Mouse (Mus musculus) hindbrain, embryonic 10.5 days (tissue): Measurements from ENCODE around the gene Plekhg5. TPM values are rescaled to one million over a fixed set of nuclear protein-coding genes. Genes with fewer than 3 reads are reported as not detected.

Experiments used
- DNase-seq: peaks from one replicate; pipeline ENCODE4 v3.0.0-alpha.2; 2017; ENCODE audit warnings: low spot score
- H3K27ac ChIP-seq: fragments of 300-500 bp; sonication (generic); 2 replicates; pipeline ENCODE4 v1.5.1; 2016; ENCODE audit warnings: mild to moderate bottlenecking, moderate library complexity
- H3K27me3 ChIP-seq: fragments of 300-500 bp; sonication (generic); 2 replicates; pipeline ENCODE4 v1.6.1; 2016; ENCODE audit warnings: mild to moderate bottlenecking; ENCODE audit not compliant: poor library complexity, insufficient read depth, severe bottlenecking
- H3K36me3 ChIP-seq: fragments of 300-500 bp; sonication (generic); 2 replicates; pipeline ENCODE4 v1.6.1; 2016; ENCODE audit warnings: mild to moderate bottlenecking, moderate library complexity
- H3K4me1 ChIP-seq: fragments of 300-500 bp; sonication (generic); replicated peaks from 2 replicates; pipeline ENCODE4 v1.6.1; 2016; ENCODE audit warnings: mild to moderate bottlenecking
- H3K4me3 ChIP-seq: fragments of 300-500 bp; sonication (generic); 2 replicates; pipeline ENCODE4 v1.5.1; 2016; ENCODE audit warnings: mild to moderate bottlenecking, moderate library complexity
- H3K9me3 ChIP-seq: fragments of 300-500 bp; sonication (generic); 2 replicates; pipeline ENCODE4 v1.6.1; 2016; ENCODE audit warnings: mild to moderate bottlenecking, moderate library complexity
- WGBS: fragments of 180-500 bp; shearing (Covaris S2); methylation state at CpG from one replicate; pipeline ENCODE4 v1.1.7; 2016; 5-methylcytosine and 5-hydroxymethylcytosine counted together
- polyA plus RNA-seq: library from polyadenylated mRNA; unstranded; fragments of >200 nt; fragmentation: Nextera tagmentation; extraction: Ambion mirVana; gene quantifications from 2 replicates; pipeline ENCODE4 v1.2.1, GENCODE M21; 2016

Plekhg5 gene
- polyA plus RNA-seq, 1 experiment from 2014 or later, result 12.4 TPM

- no peak for DNase-seq
- WGBS, result 85% methylated on average over 9 of the region's 9 CpGs
- Histone ChIP-seq H3K27ac (peak overlapping the region; percentile 43; the same call in 1 of the 2 replicates), H3K36me3 (no peaks in the 10 kb centered on the region), H3K9me3 (no peaks in the 10 kb centered on the region), H3K4me3 (no peak overlapping the region), H3K4me1 (peaks cover 46% of the 10 kb centered on the region), H3K27me3 (no peaks in the 10 kb centered on the region)
Measured at GRCm38 (mm10) chr4:152077191-152077590, 4.9 kb downstream of the Plekhg5 start.

DNA sequence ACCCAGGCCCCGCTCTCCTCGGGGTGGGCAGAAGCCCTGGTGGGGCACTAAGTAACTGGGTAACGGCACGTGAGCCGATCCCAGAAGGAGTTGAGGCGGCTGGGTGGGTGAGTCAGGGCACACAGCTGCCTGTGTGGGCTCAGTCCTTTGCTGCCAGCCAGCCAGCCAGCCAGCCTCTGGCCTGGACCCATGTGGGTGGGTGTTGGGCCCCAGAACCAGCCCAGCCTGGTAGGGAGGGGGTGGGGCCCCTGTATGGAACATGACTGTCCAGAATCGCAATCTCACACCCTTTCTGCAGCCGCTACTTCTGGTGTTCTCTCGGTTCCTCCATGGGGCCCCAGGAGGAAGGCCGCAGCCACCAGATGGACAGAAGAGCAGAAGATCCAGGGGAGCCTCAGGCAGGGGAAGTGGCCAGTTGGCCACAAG, 5.8 kb downstream of the Plekhg5 start:
- 95% methylated on average over 10 of the region's 10 CpGs for WGBS

GRCm38 (mm10) chr4:152079261-152079660, 7.0 kb downstream of the Plekhg5 start:
- Histone ChIP-seq H3K4me1 (peaks cover 35% of the 10 kb centered on the region), H3K36me3 (no peaks in the 10 kb centered on the region), H3K27ac (no peak overlapping the region), H3K4me3 (no peak overlapping the region), H3K9me3 (no peaks in the 10 kb centered on the region), H3K27me3 (peaks cover 5% of the 10 kb centered on the region; the same call in 1 of the 2 replicates)
- no peak for DNase-seq
- 87% methylated on average over 3 of the region's 3 CpGs for WGBS

More for the DNA sequence above, 5.8 kb downstream of the Plekhg5 start:
- Histone ChIP-seq H3K27me3 (no peaks in the 10 kb centered on the region), H3K4me1 (peaks cover 38% of the 10 kb centered on the region), H3K36me3 (no peaks in the 10 kb centered on the region), H3K4me3 (no peak overlapping the region), H3K9me3 (no peaks in the 10 kb centered on the region), H3K27ac (no peak overlapping the region)
- no peak for DNase-seq

DNA sequence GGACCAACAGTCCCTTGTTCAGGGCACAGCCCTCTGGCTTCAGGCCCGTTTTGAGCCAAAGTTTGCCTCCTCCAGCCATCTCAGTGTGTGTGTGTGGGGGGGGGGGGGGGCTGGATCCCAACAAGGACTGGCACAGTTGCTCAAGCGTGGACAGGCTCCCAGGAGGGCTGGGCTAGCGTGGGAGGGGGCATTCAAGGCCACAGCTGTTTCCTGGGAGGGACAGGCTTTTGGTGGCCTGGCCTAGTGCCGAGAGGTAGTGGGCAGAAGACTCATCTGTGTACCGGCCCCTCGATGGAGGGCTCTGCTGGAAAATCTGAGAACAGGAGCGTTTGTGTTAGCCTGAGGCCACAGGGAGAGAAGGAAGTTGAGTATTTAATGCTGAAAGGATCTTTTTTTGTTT, 7.6 kb downstream of the Plekhg5 start:
- 71% methylated on average over 7 of the region's 7 CpGs for WGBS
- DNase-seq, result no peak
- peaks cover 35% of the 10 kb centered on the region for H3K4me1 ChIP-seq
- no peaks in the 10 kb centered on the region for H3K36me3 ChIP-seq
- no peaks in the 10 kb centered on the region for H3K9me3 ChIP-seq
- H3K27me3 ChIP-seq, result peaks cover 6% of the 10 kb centered on the region; the same call in 1 of the 2 replicates
- no peak overlapping the region for H3K4me3 ChIP-seq
- no peak overlapping the region for H3K27ac ChIP-seq

DNA sequence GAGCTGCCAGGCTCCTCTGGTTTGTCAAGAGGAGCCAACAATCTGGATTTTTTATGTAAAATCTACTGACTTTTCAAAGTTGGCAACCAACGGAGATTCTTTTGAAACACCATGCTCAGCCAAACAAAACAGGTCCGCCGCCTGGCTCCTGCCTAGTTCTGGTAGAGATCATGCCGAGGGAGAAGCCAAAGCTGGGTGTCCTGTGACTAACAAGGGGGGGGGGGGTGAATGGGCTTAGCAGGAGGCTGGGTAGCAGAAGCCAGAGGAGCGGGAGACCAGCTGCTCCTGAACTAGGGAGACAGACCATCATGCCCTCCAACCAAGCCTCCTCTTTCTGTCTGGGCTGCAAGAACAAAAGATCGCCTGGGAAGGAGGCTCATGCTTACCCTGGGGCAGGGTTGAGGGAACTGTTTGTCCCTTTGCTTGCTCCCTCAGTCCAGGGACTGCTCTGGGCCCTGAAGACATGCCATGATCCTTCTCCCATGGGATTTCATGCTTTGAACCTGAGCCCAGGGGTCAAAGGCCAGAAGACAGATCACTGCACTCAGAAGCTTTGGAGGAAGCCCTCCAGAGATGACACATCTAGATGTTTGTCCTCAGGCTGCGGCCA, 11.4 kb downstream of the Plekhg5 start:
- Histone ChIP-seq H3K36me3 (no peaks in the 10 kb centered on the region), H3K27me3 (peaks cover 32% of the 10 kb centered on the region), H3K4me3 (no peak overlapping the region), H3K27ac (peak overlapping the region; percentile 56), H3K9me3 (no peaks in the 10 kb centered on the region), H3K4me1 (peaks cover 36% of the 10 kb centered on the region)
- DNase-seq, result no peak
- WGBS, result 63% methylated on average over 7 of the region's 7 CpGs

DNA sequence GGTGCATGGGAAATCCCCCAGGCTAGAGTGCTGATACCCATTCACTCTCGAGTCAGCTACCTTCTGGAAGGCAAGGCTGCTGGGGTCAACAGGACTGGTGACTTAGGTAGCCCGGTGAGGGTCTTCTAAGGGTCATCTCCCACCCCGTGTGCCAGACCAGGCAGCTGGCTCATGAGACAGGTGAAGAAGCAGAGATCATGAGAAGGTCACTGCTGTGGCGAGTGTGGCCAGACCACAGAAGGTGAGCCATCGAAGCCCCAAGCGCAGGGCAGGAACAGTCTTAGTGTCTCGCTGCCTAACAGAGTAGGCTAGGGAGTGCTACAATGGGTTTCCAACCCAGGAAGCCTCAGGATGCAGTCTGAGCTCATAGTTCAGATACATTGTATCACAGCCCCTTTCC, 12.3 kb downstream of the Plekhg5 start:
- WGBS, result 86% methylated on average over 7 of the region's 7 CpGs
- H3K9me3 ChIP-seq, result no peaks in the 10 kb centered on the region
- no peak for DNase-seq
- H3K27ac ChIP-seq, result no peak overlapping the region
- H3K27me3 ChIP-seq, result peaks cover 39% of the 10 kb centered on the region
- no peak overlapping the region for H3K4me3 ChIP-seq
- H3K36me3 ChIP-seq, result no peaks in the 10 kb centered on the region
- peaks cover 40% of the 10 kb centered on the region for H3K4me1 ChIP-seq

DNA sequence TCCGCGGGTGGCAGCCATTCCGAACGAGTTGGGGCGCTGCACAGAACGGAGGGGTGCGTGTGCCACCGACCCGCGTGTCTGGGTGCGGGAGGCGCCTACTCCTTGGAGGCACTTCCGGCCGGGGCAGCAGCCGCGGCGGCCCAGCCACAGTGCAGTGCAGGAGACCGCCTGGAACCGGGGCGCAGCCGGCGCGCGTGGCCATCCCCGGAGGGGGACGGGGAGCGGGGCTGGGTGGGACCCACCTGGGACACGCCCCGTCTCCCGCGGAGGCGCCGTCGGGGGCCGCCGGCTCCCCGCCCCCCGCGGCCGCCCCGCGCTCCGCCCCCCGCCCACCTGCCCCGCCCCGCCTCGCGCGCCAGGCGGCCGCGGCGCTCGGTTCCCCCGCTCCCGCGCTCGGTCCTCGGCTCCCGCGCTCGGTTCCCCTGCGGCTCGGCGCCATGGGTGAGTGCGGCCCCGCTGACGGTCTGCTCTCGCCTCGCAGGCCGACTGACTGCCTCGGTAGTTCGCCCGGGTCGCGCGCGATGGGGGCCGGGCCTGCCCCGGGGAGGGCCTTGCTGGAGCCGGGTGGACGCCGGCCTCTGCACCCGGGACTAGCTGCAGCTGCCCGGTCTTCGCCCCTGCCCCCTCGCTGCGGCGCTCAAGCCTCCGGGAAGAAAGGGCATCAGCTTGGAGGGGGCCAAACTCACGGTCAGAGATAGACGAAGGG, 14.4 kb downstream of the Plekhg5 start:
- peaks cover 39% of the 10 kb centered on the region for H3K27me3 ChIP-seq
- H3K36me3 ChIP-seq, result no peaks in the 10 kb centered on the region
- H3K9me3 ChIP-seq, result no peaks in the 10 kb centered on the region
- H3K27ac ChIP-seq, result peak overlapping the region; percentile 93
- peak; percentile 62 for DNase-seq
- peak overlapping the region; percentile 84 for H3K4me3 ChIP-seq
- peaks cover 35% of the 10 kb centered on the region for H3K4me1 ChIP-seq
- WGBS, result under 1% methylated on average over 80 of the region's 92 CpGs

GRCm38 (mm10) chr4:152087211-152088081, 15.1 kb downstream of the Plekhg5 start:
- Histone ChIP-seq H3K4me3 (peak overlapping the region; percentile 84), H3K27ac (peak overlapping the region; percentile 93), H3K9me3 (no peaks in the 10 kb centered on the region), H3K4me1 (peaks cover 39% of the 10 kb centered on the region), H3K27me3 (peaks cover 39% of the 10 kb centered on the region), H3K36me3 (0 out of 2 replicates have a peak, but pooled peaks cover 1% of the 10 kb centered on the region)
- peak; percentile 39 for DNase-seq
- WGBS, result 3% methylated on average over 12 of the region's 12 CpGs

DNA sequence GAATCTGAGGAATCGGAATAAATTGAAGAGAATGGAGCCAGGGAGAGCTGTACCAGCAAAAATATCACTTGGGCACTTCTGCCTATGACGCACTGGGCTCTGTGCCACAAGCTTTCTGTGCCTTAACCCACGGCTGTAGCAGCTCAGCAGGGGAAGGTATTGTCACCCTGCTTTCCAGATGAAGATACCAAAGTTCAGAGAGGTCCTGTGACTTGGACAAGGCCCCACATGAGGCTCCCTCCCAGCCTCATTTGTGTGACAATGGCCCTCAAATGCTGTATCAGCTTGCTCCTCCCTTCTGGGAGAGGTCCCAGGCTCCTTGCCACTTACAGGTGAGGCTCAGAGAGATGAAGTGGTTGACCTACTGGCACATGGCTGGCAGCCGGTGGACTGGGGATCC, 15.8 kb downstream of the Plekhg5 start:
- 31% methylated on average over 4 of the region's 4 CpGs for WGBS
- peaks cover 39% of the 10 kb centered on the region for H3K27me3 ChIP-seq
- 0 out of 2 replicates have a peak, but pooled peaks cover 2% of the 10 kb centered on the region for H3K9me3 ChIP-seq
- peak overlapping the region; percentile 93; the same call in 1 of the 2 replicates for H3K27ac ChIP-seq
- no peak for DNase-seq
- H3K4me1 ChIP-seq, result peaks cover 46% of the 10 kb centered on the region
- peak overlapping the region; percentile 84 for H3K4me3 ChIP-seq
- 0 out of 2 replicates have a peak, but pooled peaks cover 4% of the 10 kb centered on the region for H3K36me3 ChIP-seq

DNA sequence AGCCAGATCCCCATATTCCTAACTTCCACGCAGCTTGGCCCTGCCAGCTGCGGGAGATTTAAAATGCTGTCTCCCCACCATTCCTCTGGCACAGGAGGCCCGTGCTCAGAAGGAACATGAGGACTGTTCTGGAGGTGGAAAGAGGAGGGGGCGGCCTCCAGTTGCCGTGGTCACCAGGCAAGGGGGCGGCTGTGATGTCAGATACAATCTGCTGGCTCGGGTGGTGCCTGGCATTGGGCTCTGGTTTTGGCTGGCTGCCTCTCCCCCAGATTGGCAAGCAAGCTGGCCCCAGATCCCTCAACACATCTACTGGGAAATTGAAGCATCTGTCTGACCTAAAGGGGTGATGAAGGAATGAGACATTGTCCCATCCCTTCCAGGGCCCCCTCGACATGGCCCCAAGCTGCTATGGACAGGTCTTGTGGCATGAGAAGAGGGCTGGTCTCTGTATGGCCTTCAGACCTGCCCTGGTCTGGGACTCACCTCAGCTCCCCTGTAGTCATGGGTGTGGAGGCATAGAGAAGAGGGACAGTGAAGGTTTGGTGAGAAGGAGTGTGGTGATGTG, 16.3 kb downstream of the Plekhg5 start:
- 0 out of 2 replicates have a peak, but pooled peaks cover 4% of the 10 kb centered on the region for H3K36me3 ChIP-seq
- H3K27me3 ChIP-seq, result peaks cover 39% of the 10 kb centered on the region
- peak overlapping the region; percentile 84; the same call in 1 of the 2 replicates for H3K4me3 ChIP-seq
- peaks cover 47% of the 10 kb centered on the region for H3K4me1 ChIP-seq
- WGBS, result 54% methylated on average over 8 of the region's 8 CpGs
- no peak for DNase-seq
- no peak overlapping the region for H3K27ac ChIP-seq
- H3K9me3 ChIP-seq, result 0 out of 2 replicates have a peak, but pooled peaks cover 2% of the 10 kb centered on the region

- no peak overlapping the region; the same call in 1 of the 2 replicates for H3K27ac ChIP-seq
- H3K9me3 ChIP-seq, result 0 out of 2 replicates have a peak, but pooled peaks cover 2% of the 10 kb centered on the region
- H3K4me3 ChIP-seq, result no peak overlapping the region
- 0 out of 2 replicates have a peak, but pooled peaks cover 4% of the 10 kb centered on the region for H3K36me3 ChIP-seq
- DNase-seq, result no peak
- H3K27me3 ChIP-seq, result peaks cover 31% of the 10 kb centered on the region
- 84% methylated on average over 9 of the region's 9 CpGs for WGBS
- H3K4me1 ChIP-seq, result peaks cover 42% of the 10 kb centered on the region
Measured at GRCm38 (mm10) chr4:152090191-152090590, 17.9 kb downstream of the Plekhg5 start.

DNA sequence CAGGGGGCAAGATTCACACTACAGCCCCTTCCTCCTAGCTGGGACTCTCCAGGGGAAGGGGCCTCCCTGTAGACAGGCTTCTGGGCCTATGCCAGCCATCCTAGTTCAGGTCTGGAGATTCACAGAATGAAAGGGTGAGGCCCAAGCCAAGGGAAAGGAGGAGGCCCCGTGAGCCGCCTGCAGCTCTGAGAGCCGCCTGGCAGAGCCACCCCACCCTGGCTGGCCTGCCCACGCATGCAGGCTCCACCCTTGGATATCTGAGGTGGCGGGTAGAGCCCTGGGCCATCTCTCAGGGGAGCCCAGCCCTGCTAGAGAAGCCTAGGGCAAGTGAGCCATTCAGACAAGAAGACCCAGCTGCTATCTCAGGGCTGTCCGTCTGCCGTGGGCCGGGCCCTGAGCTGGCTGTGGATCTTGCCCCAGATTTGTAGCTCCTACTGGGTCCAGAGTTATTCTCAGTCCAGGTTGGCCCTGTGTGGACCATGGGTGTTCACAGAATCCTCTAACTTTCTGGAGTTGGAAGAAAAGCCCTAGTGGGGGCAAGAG, 20.5 kb downstream of the Plekhg5 start:
- Histone ChIP-seq H3K4me3 (no peak overlapping the region), H3K27me3 (peaks cover 32% of the 10 kb centered on the region), H3K9me3 (0 out of 2 replicates have a peak, but pooled peaks cover 2% of the 10 kb centered on the region), H3K36me3 (0 out of 2 replicates have a peak, but pooled peaks cover 4% of the 10 kb centered on the region), H3K27ac (peak overlapping the region; percentile 57), H3K4me1 (peaks cover 46% of the 10 kb centered on the region)
- DNase-seq, result no peak
- WGBS, result 71% methylated on average over 8 of the region's 8 CpGs
